Mouse (Mus musculus) kidney, postnatal 0 days (tissue): Measurements from ENCODE around the gene H2-M5. TPM values are rescaled to one million over a fixed set of nuclear protein-coding genes. Genes with fewer than 3 reads are reported as not detected.
A peak's percentile ranks its signal among the peaks of the same experiment; 100 is the strongest.

Source experiments
- ATAC-seq: fragments of 200-750 bp; cut with Nextera tagmentation; replicated peaks from 2 replicates; pipeline ENCODE4 v1.8.0; 2017; ENCODE audit warnings: low read depth, moderate number of reproducible peaks, moderate TSS enrichment, moderate library complexity; ENCODE audit not compliant: low FRiP score
- DNase-seq: peaks from one replicate; pipeline ENCODE4 v3.0.0-alpha.2; 2016; ENCODE audit warnings: low spot score
- H3K27ac ChIP-seq: fragments of 300-500 bp; sonication (generic); 2 replicates; pipeline ENCODE4 v1.5.1; 2014; ENCODE audit warnings: mild to moderate bottlenecking
- H3K27me3 ChIP-seq: fragments of 300-500 bp; sonication (generic); 2 replicates; pipeline ENCODE4 v1.6.1; 2014; ENCODE audit warnings: low read length, mixed read lengths; ENCODE audit not compliant: insufficient read depth
- H3K36me3 ChIP-seq: fragments of 300-500 bp; sonication (generic); 2 replicates; pipeline ENCODE4 v1.6.1; 2014; ENCODE audit warnings: low read length, mixed read lengths; ENCODE audit not compliant: insufficient read depth
- H3K4me1 ChIP-seq: fragments of 300-500 bp; sonication (generic); replicated peaks from 2 replicates; pipeline ENCODE4 v1.6.1; 2014; ENCODE audit warnings: antibody characterized with exemption, low read length, mixed read lengths; ENCODE audit not compliant: insufficient read depth
- H3K4me2 ChIP-seq: fragments of 300-500 bp; sonication (generic); 2 replicates; pipeline ENCODE4 v1.6.1; 2014; ENCODE audit warnings: mild to moderate bottlenecking, low read length, moderate library complexity, mixed read lengths
- H3K4me3 ChIP-seq: fragments of 300-500 bp; sonication (generic); replicated peaks from 2 replicates; pipeline ENCODE4 v1.5.1; 2014; ENCODE audit warnings: low read depth, low read length
- H3K9ac ChIP-seq: fragments of 300-500 bp; sonication (generic); 2 replicates; pipeline ENCODE4 v1.6.1; 2014; ENCODE audit warnings: low read depth, low read length
- H3K9me3 ChIP-seq: fragments of 300-500 bp; sonication (generic); replicated peaks from 2 replicates; pipeline ENCODE4 v1.6.1; 2016; ENCODE audit warnings: low read length, inconsistent platforms, mixed read lengths
- CTCF ChIP-seq: IDR thresholded peaks from 2 replicates; pipeline ENCODE4 v1.5.1; 2016; ENCODE audit warnings: antibody characterized with exemption, low read depth, mild to moderate bottlenecking, moderate library complexity
- WGBS: fragments of 180-500 bp; shearing (Covaris S2); extraction: QIAGEN DNeasy Blood & Tissue Kit; methylation state at CpG from one replicate; pipeline ENCODE4 v1.1.7; 2014; 5-methylcytosine and 5-hydroxymethylcytosine counted together
- polyA plus RNA-seq: library from polyadenylated mRNA; unstranded; fragments of >200 nt; fragmentation: Nextera tagmentation; extraction: Ambion mirVana; gene quantifications from 2 replicates; pipeline ENCODE4 v1.2.1, GENCODE M21; 2015

Gene H2-M5
- polyA plus RNA-seq, 1 experiment from 2014 or later = 0.08 TPM

DNA sequence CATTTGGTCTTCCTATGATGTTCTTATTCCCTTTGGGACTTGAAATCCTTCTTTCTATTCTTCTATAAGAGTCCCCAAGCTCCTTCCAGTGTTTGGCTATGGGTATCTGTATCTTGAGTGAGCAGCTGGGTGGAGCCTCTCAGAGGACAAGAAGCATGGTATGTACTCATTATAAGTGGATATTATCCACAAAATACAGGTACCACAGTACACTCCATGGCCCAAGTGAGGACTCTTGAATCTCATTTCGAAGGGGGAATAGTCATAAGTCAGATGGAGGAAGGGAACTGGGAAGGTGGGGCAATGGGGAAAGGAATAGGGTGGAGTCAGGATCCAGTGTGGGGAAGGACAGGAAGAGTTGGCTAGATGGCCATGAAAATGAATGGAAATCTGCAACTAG lies 36.3 kb downstream of the H2-M5 start:
- H3K9me3 ChIP-seq = no peaks in the 10 kb centered on the region
- no peak overlapping the region for H3K4me2 ChIP-seq
- peaks cover 4% of the 10 kb centered on the region; the same call in 1 of the 2 replicates for H3K4me1 ChIP-seq
- no peak for TF ChIP-seq CTCF
- DNase-seq (no peak), ATAC-seq (no peak)
- 0 out of 2 replicates have a peak, but pooled peaks cover 5% of the 10 kb centered on the region for H3K36me3 ChIP-seq
- no peak overlapping the region for H3K4me3 ChIP-seq
- H3K27ac ChIP-seq = no peak overlapping the region
- WGBS = 87% methylated on average over 1 of the region's 1 CpGs
- H3K27me3 ChIP-seq = no peaks in the 10 kb centered on the region
- no peak overlapping the region for H3K9ac ChIP-seq

DNA sequence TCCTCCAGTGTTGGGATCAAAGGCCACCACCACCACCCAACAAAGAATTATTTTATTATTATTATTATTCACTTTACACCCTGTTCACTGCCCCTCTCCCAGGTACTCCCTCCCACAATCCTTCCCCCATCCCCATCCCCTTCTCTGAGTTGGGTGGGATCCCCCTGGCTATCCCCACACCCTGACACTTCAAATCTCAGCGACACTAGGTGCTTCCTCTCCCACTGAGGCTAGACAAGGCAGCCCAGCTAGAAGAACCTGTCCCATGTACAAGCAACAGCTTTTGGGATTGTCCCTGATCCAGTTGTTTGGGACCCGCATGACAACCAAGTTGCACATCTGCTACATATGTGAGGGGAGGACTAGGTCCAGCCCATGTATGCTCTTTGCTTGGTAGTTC lies 36.7 kb downstream of the H2-M5 start:
- no peaks in the 10 kb centered on the region for H3K9me3 ChIP-seq
- WGBS = 93% methylated on average over 2 of the region's 2 CpGs
- no peak for ATAC-seq
- H3K27me3 ChIP-seq = no peaks in the 10 kb centered on the region
- H3K4me3 ChIP-seq = no peak overlapping the region
- H3K4me2 ChIP-seq = no peak overlapping the region
- 0 out of 2 replicates have a peak, but pooled peaks cover 5% of the 10 kb centered on the region for H3K36me3 ChIP-seq
- no peak for DNase-seq
- no peak overlapping the region for H3K27ac ChIP-seq
- no peak for TF ChIP-seq CTCF
- peaks cover 3% of the 10 kb centered on the region; the same call in 1 of the 2 replicates for H3K4me1 ChIP-seq
- no peak overlapping the region for H3K9ac ChIP-seq

GRCm38 (mm10) chr17:36950981-36951947 lies 38.1 kb downstream of the H2-M5 start, which contains the start of gene Ppp1r11:
Gene Ppp1r11, minus strand, starts transcription at chr17:36951741.
- Histone ChIP-seq H3K9ac (peak within 1 kb of the TSS; percentile 70), H3K4me3 (peak within 1 kb of the TSS; percentile 70), H3K4me1 (peaks cover 4% of the 10 kb centered on the region; the same call in 1 of the 2 replicates), H3K36me3 (0 out of 2 replicates have a peak, but pooled peaks cover 5% of the 10 kb centered on the region), H3K27me3 (peaks cover 1% of the 10 kb centered on the region; the same call in 1 of the 2 replicates), H3K4me2 (peak within 1 kb of the TSS; percentile 69), H3K9me3 (no peaks in the 10 kb centered on the region), H3K27ac (peak within 1 kb of the TSS; percentile 58; the same call in 1 of the 2 replicates)
- peak; percentile 98 for DNase-seq
- 0 out of 2 replicates have a peak, but pooled peaks have one; percentile 1 for TF ChIP-seq CTCF
- 2% methylated on average over 36 of the region's 36 CpGs for WGBS
- ATAC-seq = peak; percentile 98

DNA sequence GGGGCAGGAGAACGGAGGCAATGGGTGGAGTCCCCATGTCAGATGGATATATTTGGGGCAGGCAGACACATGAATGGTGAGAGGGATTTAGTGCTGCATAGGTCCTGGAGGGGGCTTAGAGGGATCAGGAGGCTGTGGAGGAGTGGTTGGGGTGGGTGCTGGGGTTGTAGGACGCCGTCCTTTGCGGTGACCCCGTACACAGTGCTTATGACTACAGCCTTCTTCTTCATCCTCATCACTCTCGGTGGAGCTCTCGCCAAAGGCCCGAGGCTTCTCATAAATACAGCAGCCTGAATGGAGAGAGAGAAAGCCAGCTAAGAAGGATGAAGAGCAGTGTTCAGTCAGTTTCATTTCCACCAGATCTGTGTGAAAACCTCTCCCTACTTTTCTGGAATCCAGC lies 40.1 kb downstream of the H2-M5 start:
- WGBS = 91% methylated on average over 8 of the region's 8 CpGs
- Histone ChIP-seq H3K9me3 (no peaks in the 10 kb centered on the region), H3K9ac (no peak overlapping the region), H3K4me2 (no peak overlapping the region), H3K27ac (no peak overlapping the region), H3K27me3 (peaks cover 13% of the 10 kb centered on the region), H3K4me3 (no peak overlapping the region), H3K36me3 (0 out of 2 replicates have a peak, but pooled peaks cover 2% of the 10 kb centered on the region), H3K4me1 (peaks cover 4% of the 10 kb centered on the region; the same call in 1 of the 2 replicates)
- TF ChIP-seq CTCF = no peak
- no peak for ATAC-seq
- no peak for DNase-seq

- no peak overlapping the region for H3K27ac ChIP-seq
- 97% methylated on average over 1 of the region's 1 CpGs for WGBS
Measured at GRCm38 (mm10) chr17:36948286-36948685, 41.1 kb downstream of the H2-M5 start.

More at GRCm38 (mm10) chr17:36948286-36948685, 41.1 kb downstream of the H2-M5 start:
- ATAC-seq (no peak), DNase-seq (no peak)
- no peak overlapping the region for H3K9ac ChIP-seq
- H3K4me3 ChIP-seq = no peak overlapping the region
- H3K4me2 ChIP-seq = no peak overlapping the region
- peaks cover 4% of the 10 kb centered on the region for H3K4me1 ChIP-seq
- no peaks in the 10 kb centered on the region for H3K9me3 ChIP-seq
- no peak for TF ChIP-seq CTCF
- peaks cover 21% of the 10 kb centered on the region for H3K27me3 ChIP-seq
- H3K36me3 ChIP-seq = 0 out of 2 replicates have a peak, but pooled peaks cover 2% of the 10 kb centered on the region
